In the genomic region with DNA sequence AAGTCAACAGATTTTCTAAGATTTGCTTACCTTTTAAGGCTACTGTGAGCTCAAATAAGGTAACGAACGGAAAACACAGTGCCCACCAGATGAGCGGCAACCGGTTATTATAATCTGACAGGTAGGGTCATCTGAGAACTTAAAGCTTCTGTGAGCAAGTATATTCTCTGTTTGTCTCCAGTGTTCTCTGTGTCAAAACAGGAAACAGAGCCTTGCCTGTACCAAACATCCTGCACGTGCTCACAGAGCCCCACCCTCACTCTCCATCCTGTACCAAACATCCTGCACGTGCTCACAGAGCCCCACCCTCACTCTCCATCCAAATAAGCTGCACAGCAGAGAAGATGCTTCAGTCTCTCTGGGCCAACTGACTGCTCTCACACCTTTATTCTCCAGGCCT, we compare ENCODE assay signal across 12 mouse cellular contexts.
A peak's percentile ranks its signal among the peaks of the same experiment; 100 is the strongest.
DNase-seq lines count a peak whose midpoint lies in the region; TF ChIP-seq lines count a peak whose summit lies in the region.
"Had no signal": no experiment of that assay in that cellular context is flagged by ENCODE, and none has a peak within 500 bp of the region (broad histone marks: within the 10 kb centered on the region; RNA-seq: fewer than 3 reads in every experiment).

No protein-coding gene starts in this region.

- no peak; the same call in 1 of the 2 replicates for TF ChIP-seq POLR2A in spleen, adult 2 months (IDR thresholded peaks at IDR 0.05; ENCODE audit: low read depth, low read length)

- peak; percentile 32 to 70 for DNase-seq in spleen, adult 2 months (ENCODE audit: low read depth in 1 of 2, low spot score in 2 of 2)
- no peak for DNase-seq in spleen, postnatal 4 days (ENCODE audit: low spot score in 2 of 2)
- peak; percentile 25 for DNase-seq in R1 (ENCODE audit: low read depth, low spot score)
- DNase-seq in naive thymus-derived CD4-positive, alpha-beta T cell, adult 2 months (ENCODE audit: low read depth): peak; percentile 85
- no peak for DNase-seq in urinary bladder, postnatal 10 days (ENCODE audit: low spot score)
- no peak for DNase-seq in urinary bladder, adult 2 months (ENCODE audit: low spot score)
- DNase-seq in left cerebral cortex, adult 11 months (ENCODE audit: low spot score): no peak
- DNase-seq: cerebellum, adult 9-10 months; heart, adult 18-20 months; kidney, postnatal 10 days had no signal

- TF ChIP-seq CTCF in spleen, adult 2 months (IDR thresholded peaks at IDR 0.05; ENCODE audit: extremely low read depth, insufficient read depth, insufficient read length, insufficient replicate concordance): no peak

- H3K27ac ChIP-seq in spleen, adult 2 months (ENCODE audit: insufficient read depth, low read length): peak overlapping the region; percentile 90
- H3K27ac ChIP-seq: limb, embryonic 13.5 days; lung, embryonic 15.5 days had no signal

- H3K4me3 ChIP-seq in spleen, adult 2 months (ENCODE audit: extremely low read depth, insufficient read depth, insufficient read length): peak overlapping the region; percentile 32
- H3K4me3 ChIP-seq: limb, embryonic 13.5 days; lung, embryonic 15.5 days had no signal

- H3K4me1 ChIP-seq in spleen, adult 2 months (ENCODE audit: control insufficient read depth, insufficient read depth, insufficient read length): peaks cover 14% of the 10 kb centered on the region

- H3K27me3 ChIP-seq in spleen, adult 2 months (ENCODE audit: control insufficient read depth, insufficient read depth, low read length): no peaks in the 10 kb centered on the region
- H3K27me3 ChIP-seq: limb, embryonic 13.5 days; lung, embryonic 15.5 days had no signal

- H3K36me3 ChIP-seq in spleen, adult 2 months (ENCODE audit: control insufficient read depth, insufficient read depth, low read length): peaks cover 5% of the 10 kb centered on the region; the same call in 1 of the 2 replicates

- 55% methylated on average over 6 of the region's 6 CpGs for WGBS in spleen, adult 2 months

Comparison
In these comparisons a context has a peak if more than half of its experiments do, and no peak if none do; other contexts are left out.
1. DNase-seq: peak in spleen, adult 2 months (2 of 2), R1 (single experiment) and naive thymus-derived CD4-positive, alpha-beta T cell, adult 2 months (single experiment); none in spleen, postnatal 4 days (0 of 2), urinary bladder, postnatal 10 days (single experiment), urinary bladder, adult 2 months (single experiment) and left cerebral cortex, adult 11 months (single experiment).